Mouse (Mus musculus): ENCODE data around the gene Fkbp9. TPM values are rescaled to one million over a fixed set of nuclear protein-coding genes. Genes with fewer than 3 reads are reported as not detected.

Fkbp9 gene
- polyA plus RNA-seq, 1 experiment, result 50.4 TPM

DNA sequence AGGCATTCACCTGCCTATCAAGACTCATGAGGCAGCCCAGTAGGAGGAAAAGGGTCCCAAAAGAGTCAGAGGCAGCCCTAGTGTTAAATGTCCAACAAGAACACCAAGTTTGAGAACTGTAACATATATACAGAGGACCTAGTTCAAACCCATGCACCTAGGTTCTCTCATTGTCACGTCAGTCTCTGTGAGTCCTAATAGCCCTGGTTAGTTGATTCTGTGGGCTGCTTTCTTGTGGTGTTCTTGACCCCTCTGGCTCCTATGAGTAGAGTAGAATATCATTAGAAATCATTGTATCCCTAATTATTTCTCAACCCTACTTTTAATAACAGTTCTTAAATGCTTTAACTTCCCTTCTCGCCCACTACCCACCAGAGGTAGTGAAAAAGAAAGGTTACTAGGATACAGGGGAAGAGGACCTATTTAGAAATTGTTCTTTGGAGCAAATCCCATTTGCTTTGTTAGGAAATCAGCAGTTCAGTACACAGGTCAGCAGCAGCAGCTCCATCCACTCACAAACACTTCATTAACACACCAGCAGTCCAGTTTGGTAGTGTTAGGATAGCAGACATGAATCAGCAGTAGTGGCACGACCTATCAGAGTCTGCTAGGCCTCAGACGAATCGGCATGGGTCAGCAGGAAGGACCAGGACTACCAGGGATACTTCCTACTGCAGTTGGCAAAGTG lies 13.3 kb upstream of the Fkbp9 start:
- Histone ChIP-seq H3K36me3 (ENCODE audit: control insufficient read depth, insufficient read depth, low read length) (no peaks in the 10 kb centered on the region), H3K4me3 (ENCODE audit: insufficient read depth, low read depth, low read length) (no peak overlapping the region), H3K27me3 (replicated peaks; ENCODE audit: control insufficient read depth, insufficient read depth, low read length) (no peaks in the 10 kb centered on the region), H3K27ac (ENCODE audit: insufficient read depth, low read depth, low read length) (no peak overlapping the region), H3K4me1 (ENCODE audit: control insufficient read depth, insufficient read depth, low read length) (no peaks in the 10 kb centered on the region)
- DNase-seq, result no peak
- WGBS, result 82% methylated on average over 5 of the region's 5 CpGs
- TF ChIP-seq POLR2A (IDR thresholded peaks at IDR 0.05; ENCODE audit: low read depth, low read length), result no peak
- no peak for TF ChIP-seq CTCF (conservative IDR thresholded peaks at IDR 0.05; ENCODE audit: insufficient read depth, insufficient read length, low read depth, low read length)

DNA sequence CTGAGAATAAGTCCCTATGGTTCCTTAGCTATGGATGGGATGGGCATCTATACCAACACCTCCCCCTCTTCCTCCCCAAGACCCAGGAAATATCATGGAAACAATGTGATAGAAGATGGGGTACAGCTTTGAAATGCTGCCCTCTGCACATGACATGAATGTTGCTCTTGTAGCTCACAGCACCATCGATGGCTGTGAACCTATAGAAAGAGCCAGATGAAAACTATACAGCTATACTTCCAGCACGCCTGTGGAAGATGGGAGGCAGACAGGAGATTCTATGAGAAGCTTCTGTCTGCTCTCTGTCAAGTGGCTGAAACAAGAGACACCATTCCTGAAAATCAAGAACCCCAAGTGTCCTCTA lies 12.8 kb upstream of the Fkbp9 start:
- WGBS, result 90% methylated on average over 2 of the region's 2 CpGs
- H3K4me1 ChIP-seq (ENCODE audit: control insufficient read depth, insufficient read depth, low read length), result no peaks in the 10 kb centered on the region
- DNase-seq, result no peak
- no peaks in the 10 kb centered on the region for H3K36me3 ChIP-seq (ENCODE audit: control insufficient read depth, insufficient read depth, low read length)
- no peaks in the 10 kb centered on the region for H3K27me3 ChIP-seq (replicated peaks; ENCODE audit: control insufficient read depth, insufficient read depth, low read length)
- TF ChIP-seq CTCF (conservative IDR thresholded peaks at IDR 0.05; ENCODE audit: insufficient read depth, insufficient read length, low read depth, low read length), result no peak
- TF ChIP-seq POLR2A (IDR thresholded peaks at IDR 0.05; ENCODE audit: low read depth, low read length), result no peak
- H3K4me3 ChIP-seq (ENCODE audit: insufficient read depth, low read depth, low read length), result no peak overlapping the region
- H3K27ac ChIP-seq (ENCODE audit: insufficient read depth, low read depth, low read length), result no peak overlapping the region

DNA sequence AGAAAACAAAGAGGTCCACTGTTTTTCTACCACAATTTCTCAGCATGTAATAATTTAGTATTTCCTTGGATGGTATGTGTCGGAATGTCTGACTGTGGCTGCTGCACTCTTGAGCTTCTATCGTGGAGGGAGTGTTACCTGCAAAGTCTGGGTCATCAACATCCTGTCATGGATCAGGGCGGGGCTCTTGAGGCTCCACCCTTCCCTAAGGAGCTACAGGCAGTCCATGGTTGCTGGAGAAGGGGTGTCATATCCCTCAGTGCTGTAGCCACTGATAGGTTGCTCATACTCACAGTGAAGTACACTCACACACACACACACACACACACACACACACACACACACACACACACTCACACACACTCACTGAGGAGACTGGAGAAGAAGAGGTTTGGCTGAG lies 6.2 kb upstream of the Fkbp9 start:
- Histone ChIP-seq H3K36me3 (ENCODE audit: control insufficient read depth, insufficient read depth, low read length) (no peaks in the 10 kb centered on the region), H3K27me3 (replicated peaks; ENCODE audit: control insufficient read depth, insufficient read depth, low read length) (no peaks in the 10 kb centered on the region), H3K27ac (ENCODE audit: insufficient read depth, low read depth, low read length) (no peak overlapping the region), H3K4me1 (ENCODE audit: control insufficient read depth, insufficient read depth, low read length) (no peaks in the 10 kb centered on the region), H3K4me3 (ENCODE audit: insufficient read depth, low read depth, low read length) (no peak overlapping the region)
- DNase-seq, result no peak
- TF ChIP-seq CTCF (conservative IDR thresholded peaks at IDR 0.05; ENCODE audit: insufficient read depth, insufficient read length, low read depth, low read length), result no peak
- WGBS, result 63% methylated on average over 3 of the region's 3 CpGs

- Histone ChIP-seq H3K36me3 (ENCODE audit: control insufficient read depth, insufficient read depth, low read length) (no peaks in the 10 kb centered on the region; the same call in 1 of the 2 replicates), H3K27ac (ENCODE audit: insufficient read depth, low read depth, low read length) (peak overlapping the region; percentile 32; the same call in 1 of the 2 replicates), H3K4me3 (ENCODE audit: insufficient read depth, low read depth, low read length) (peak overlapping the region; percentile 71), H3K4me1 (ENCODE audit: control insufficient read depth, insufficient read depth, low read length) (peaks cover 3% of the 10 kb centered on the region; the same call in 1 of the 2 replicates), H3K27me3 (replicated peaks; ENCODE audit: control insufficient read depth, insufficient read depth, low read length) (no peaks in the 10 kb centered on the region)
- TF ChIP-seq POLR2A (IDR thresholded peaks at IDR 0.05; ENCODE audit: low read depth, low read length), result no peak
- TF ChIP-seq CTCF (conservative IDR thresholded peaks at IDR 0.05; ENCODE audit: insufficient read depth, insufficient read length, low read depth, low read length), result no peak
- WGBS, result 2% methylated on average over 15 of the region's 15 CpGs
- DNase-seq, result no peak
Observed at GRCm38 (mm10) chr6:56832407-56832796, 543 bp downstream of the Fkbp9 start.

- TF ChIP-seq CTCF (conservative IDR thresholded peaks at IDR 0.05; ENCODE audit: insufficient read depth, insufficient read length, low read depth, low read length), result no peak
- Histone ChIP-seq H3K27ac (ENCODE audit: insufficient read depth, low read depth, low read length) (no peak overlapping the region), H3K36me3 (ENCODE audit: control insufficient read depth, insufficient read depth, low read length) (no peaks in the 10 kb centered on the region; the same call in 1 of the 2 replicates), H3K4me1 (ENCODE audit: control insufficient read depth, insufficient read depth, low read length) (peaks cover 3% of the 10 kb centered on the region; the same call in 1 of the 2 replicates), H3K27me3 (replicated peaks; ENCODE audit: control insufficient read depth, insufficient read depth, low read length) (no peaks in the 10 kb centered on the region), H3K4me3 (ENCODE audit: insufficient read depth, low read depth, low read length) (peak overlapping the region; percentile 71; the same call in 1 of the 2 replicates)
- no peak for DNase-seq
Observed at GRCm38 (mm10) chr6:56832830-56833229, 971 bp downstream of the Fkbp9 start.

DNA sequence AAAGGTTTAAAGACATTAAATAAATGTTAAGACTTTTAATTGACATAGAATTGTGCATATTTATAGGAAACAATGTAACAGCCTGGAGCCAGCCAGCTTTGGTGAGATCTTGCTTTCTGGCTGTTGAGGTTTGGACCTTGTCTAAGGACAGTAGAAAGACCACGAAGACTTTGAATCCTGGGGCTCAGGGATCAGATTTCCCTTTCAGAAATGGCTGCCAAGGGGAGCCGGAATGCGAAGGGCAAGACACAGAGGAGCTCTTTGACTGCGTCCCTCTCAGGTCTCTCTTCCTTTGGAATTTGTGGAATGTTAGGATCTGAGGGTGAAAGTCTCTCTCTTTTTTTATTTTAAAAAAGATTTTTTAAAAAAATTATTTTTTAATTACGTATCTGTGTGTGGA lies 2.9 kb downstream of the Fkbp9 start:
- Histone ChIP-seq H3K4me3 (ENCODE audit: insufficient read depth, low read depth, low read length) (no peak overlapping the region), H3K36me3 (ENCODE audit: control insufficient read depth, insufficient read depth, low read length) (no peaks in the 10 kb centered on the region; the same call in 1 of the 2 replicates), H3K4me1 (ENCODE audit: control insufficient read depth, insufficient read depth, low read length) (peaks cover 3% of the 10 kb centered on the region; the same call in 1 of the 2 replicates), H3K27ac (ENCODE audit: insufficient read depth, low read depth, low read length) (no peak overlapping the region), H3K27me3 (replicated peaks; ENCODE audit: control insufficient read depth, insufficient read depth, low read length) (no peaks in the 10 kb centered on the region)
- WGBS, result 60% methylated on average over 5 of the region's 5 CpGs
- TF ChIP-seq CTCF (conservative IDR thresholded peaks at IDR 0.05; ENCODE audit: insufficient read depth, insufficient read length, low read depth, low read length), result no peak
- TF ChIP-seq POLR2A (IDR thresholded peaks at IDR 0.05; ENCODE audit: low read depth, low read length), result no peak
- peak; percentile 45 for DNase-seq

GRCm38 (mm10) chr6:56835532-56835931 lies 3.7 kb downstream of the Fkbp9 start:
- DNase-seq, result no peak
- Histone ChIP-seq H3K27me3 (replicated peaks; ENCODE audit: control insufficient read depth, insufficient read depth, low read length) (no peaks in the 10 kb centered on the region), H3K36me3 (ENCODE audit: control insufficient read depth, insufficient read depth, low read length) (no peaks in the 10 kb centered on the region; the same call in 1 of the 2 replicates), H3K4me1 (ENCODE audit: control insufficient read depth, insufficient read depth, low read length) (peaks cover 3% of the 10 kb centered on the region; the same call in 1 of the 2 replicates), H3K4me3 (ENCODE audit: insufficient read depth, low read depth, low read length) (no peak overlapping the region), H3K27ac (ENCODE audit: insufficient read depth, low read depth, low read length) (no peak overlapping the region)
- 91% methylated on average over 10 of the region's 10 CpGs for WGBS
- TF ChIP-seq POLR2A (IDR thresholded peaks at IDR 0.05; ENCODE audit: low read depth, low read length) (no peak), CTCF (conservative IDR thresholded peaks at IDR 0.05; ENCODE audit: insufficient read depth, insufficient read length, low read depth, low read length) (no peak)

Data from kidney, adult 2 months (tissue).